ENCODE assay signal across 27 mouse cellular contexts in the genomic region with DNA sequence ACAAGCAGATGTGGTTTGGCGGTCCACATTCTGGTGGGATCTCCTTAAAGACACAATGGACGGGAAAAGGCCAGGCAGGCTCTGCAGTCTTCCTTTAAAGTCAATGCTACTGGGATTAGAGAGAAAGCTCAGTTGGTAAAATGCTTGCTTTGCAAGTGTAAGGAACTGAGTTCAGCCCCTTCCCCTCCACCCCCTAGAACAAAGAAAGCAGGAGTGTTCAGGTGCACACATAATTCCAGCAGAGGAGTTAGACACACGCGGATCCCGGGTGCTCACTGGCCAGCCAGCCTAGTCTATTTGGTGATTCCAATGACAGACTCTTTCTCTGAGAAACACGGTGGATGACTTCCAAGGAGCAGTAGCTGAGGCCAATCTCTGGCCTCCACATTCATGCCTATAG.
DNase-seq lines count a peak whose midpoint lies in the region; ATAC-seq and TF ChIP-seq lines count a peak whose summit lies in the region.
"Had no signal": no experiment of that assay in that cellular context is flagged by ENCODE, and none has a peak within 500 bp of the region (broad histone marks: within the 10 kb centered on the region; RNA-seq: fewer than 3 reads in every experiment).

No protein-coding gene starts in this region.

- H3K27me3 ChIP-seq in hindbrain, embryonic 12.5 days = no peaks in the 10 kb centered on the region
- H3K27me3 ChIP-seq: CH12.LX, Patski had no signal

- no peaks in the 10 kb centered on the region for H3K36me3 ChIP-seq in ES-E14 (ENCODE audit: control insufficient read depth, insufficient read depth, low read length, poor library complexity, severe bottlenecking)
- H3K36me3 ChIP-seq in hindbrain, embryonic 12.5 days = no peaks in the 10 kb centered on the region
- H3K36me3 ChIP-seq: G1E had no signal

- H3K4me1 ChIP-seq in ES-E14 (ENCODE audit: control insufficient read depth in 2 of 2, insufficient read depth in 2 of 2, low read length in 2 of 2, poor library complexity in 1 of 2) = peaks cover 0 to 4% of the 10 kb centered on the region in 2 experiments; a peak in 1 of 4 replicates
- H3K4me1 ChIP-seq in hindbrain, embryonic 12.5 days = no peaks in the 10 kb centered on the region

- no peak for ATAC-seq in hindbrain, embryonic 12.5 days (ENCODE audit: low FRiP score)
- ATAC-seq: activated CD4-positive, CD25-positive, alpha-beta regulatory T cell, adult 4 months; CD4-positive, CD25-positive, alpha-beta regulatory T cell, adult 4 months; Patski had no signal

- no peak overlapping the region for H3K9ac ChIP-seq in ES-E14 (ENCODE audit: insufficient read depth, low read depth, low read length, poor library complexity, severe bottlenecking)
- H3K9ac ChIP-seq in hindbrain, embryonic 12.5 days = no peak overlapping the region

- no peak overlapping the region for H3K27ac ChIP-seq in ES-E14 (ENCODE audit: insufficient read depth, low read depth, low read length, poor library complexity, severe bottlenecking)
- no peak overlapping the region for H3K27ac ChIP-seq in hindbrain, embryonic 12.5 days

- H3K9me3 ChIP-seq in ES-E14 (ENCODE audit: control insufficient read depth, insufficient read depth, low read depth, low read length) = no peaks in the 10 kb centered on the region
- no peaks in the 10 kb centered on the region for H3K9me3 ChIP-seq in hindbrain, embryonic 12.5 days (replicated peaks)

- H3K4me3 ChIP-seq in ES-E14 (ENCODE audit: insufficient read depth in 1 of 2, low read depth in 1 of 2, low read length in 2 of 2, poor library complexity in 1 of 2, severe bottlenecking in 1 of 2) = no peak overlapping the region
- no peak overlapping the region for H3K4me3 ChIP-seq in hindbrain, embryonic 12.5 days

- in situ Hi-C loops in ES-E14 (cut with MboI; ENCODE audit: low sequenced_read_pairs in 2 of 2, unreplicated experiment in 2 of 2) = no loop called here

- WGBS in hindbrain, embryonic 12.5 days = 84% methylated on average over 6 of the region's 6 CpGs

- DNase-seq in ES-CJ7 (ENCODE audit: low read depth, low spot score) (peak; percentile 59), ES-E14 (ENCODE audit: low read depth, low spot score) (peak; percentile 29), R1 (ENCODE audit: low read depth, low spot score) (peak; percentile 54), ZHBTc4 (ENCODE audit: low read depth, low spot score) (peak; percentile 76)
- DNase-seq in adrenal gland, adult 18-20 months (ENCODE audit: low spot score in 2 of 2) = no peak
- DNase-seq in layer of hippocampus, postnatal 36 days = no peak
- no peak for DNase-seq in lung, postnatal 14 days
- DNase-seq: adrenal gland, adult 2 months; adrenal gland, adult 8-10 months; adrenal gland, postnatal 10 days; adrenal gland, postnatal 14 days; adrenal gland, postnatal 25 days; adrenal gland, postnatal 36 days; B cell, adult 2 months; cerebellum, adult 11 months; cerebellum, adult 11-12 months; cerebellum, adult 18-20 months; cerebellum, adult 2 months; cerebellum, adult 8-10 months; cerebellum, adult 9-10 months; cerebellum, adult 9-11 months had no signal

- no peak overlapping the region for H3K4me2 ChIP-seq in hindbrain, embryonic 12.5 days (replicated peaks)

TF ChIP-seq in ES-E14, 5 proteins besides CTCF, POLR2A, EP300 and RAD21:
- TF ChIP-seq ZNF384 (IDR thresholded peaks at IDR 0.05; ENCODE audit: low read depth, low read length) (no peak), MAFK (IDR thresholded peaks at IDR 0.05; ENCODE audit: insufficient read depth, low read depth, low read length) (no peak), CHD2 (IDR thresholded peaks at IDR 0.05; ENCODE audit: low read depth, low read length) (no peak), HCFC1 (IDR thresholded peaks at IDR 0.05; ENCODE audit: borderline replicate concordance, insufficient read depth, low read length) (no peak), ZC3H11A (IDR thresholded peaks at IDR 0.05; ENCODE audit: borderline replicate concordance, low read depth, low read length) (no peak)
TF ChIP-seq in ES-E14: peak in this region for 0.

Comparison
In these comparisons a context has a peak if more than half of its experiments do, and no peak if none do; other contexts are left out.
1. DNase-seq: peak in ES-CJ7 (single experiment), ES-E14 (single experiment), R1 (single experiment) and ZHBTc4 (single experiment); none in adrenal gland, adult 18-20 months (0 of 2), layer of hippocampus, postnatal 36 days (0 of 2) and lung, postnatal 14 days (single experiment).